Mouse (Mus musculus) neural tube, embryonic 13.5 days (tissue): ENCODE results near the gene Depdc1b. TPM values are rescaled to one million over a fixed set of nuclear protein-coding genes. Genes with fewer than 3 reads are reported as not detected.

Experiments used
- ATAC-seq: fragments of 200-750 bp; cut with Nextera tagmentation; 2 replicates; pipeline ENCODE4 v1.8.0; 2017; ENCODE audit warnings: low read depth, mild to moderate bottlenecking, moderate TSS enrichment, moderate library complexity
- H3K27ac ChIP-seq: fragments of 300-500 bp; sonication (generic); replicated peaks from 2 replicates; pipeline ENCODE4 v1.5.1; 2015; ENCODE audit warnings: moderate library complexity, mild to moderate bottlenecking, inconsistent platforms
- H3K27me3 ChIP-seq: fragments of 300-500 bp; sonication (generic); 2 replicates; pipeline ENCODE4 v1.6.1; 2015; ENCODE audit warnings: mild to moderate bottlenecking, inconsistent platforms
- H3K36me3 ChIP-seq: fragments of 300-500 bp; sonication (generic); 2 replicates; pipeline ENCODE4 v1.6.1; 2015; ENCODE audit warnings: mild to moderate bottlenecking, inconsistent platforms
- H3K4me1 ChIP-seq: fragments of 300-500 bp; sonication (generic); replicated peaks from 2 replicates; pipeline ENCODE4 v1.6.1; 2015; ENCODE audit warnings: inconsistent platforms
- H3K4me2 ChIP-seq: fragments of 300-500 bp; sonication (generic); 2 replicates; pipeline ENCODE4 v1.6.1; 2015; ENCODE audit warnings: inconsistent platforms, mild to moderate bottlenecking, moderate library complexity
- H3K4me3 ChIP-seq: fragments of 300-500 bp; sonication (generic); 2 replicates; pipeline ENCODE4 v1.5.1; 2015; ENCODE audit warnings: mild to moderate bottlenecking, inconsistent platforms
- H3K9ac ChIP-seq: fragments of 300-500 bp; sonication (generic); 2 replicates; pipeline ENCODE4 v1.6.1; 2015; ENCODE audit warnings: moderate library complexity, mild to moderate bottlenecking, inconsistent platforms
- H3K9me3 ChIP-seq: fragments of 300-500 bp; sonication (generic); 2 replicates; pipeline ENCODE4 v1.6.1; 2016; ENCODE audit warnings: inconsistent platforms
- WGBS: fragments of 180-500 bp; shearing (Covaris S2); methylation state at CpG from one replicate; pipeline ENCODE4 v1.1.7; 2015; 5-methylcytosine and 5-hydroxymethylcytosine counted together
- polyA plus RNA-seq: library from polyadenylated mRNA; unstranded; fragments of >200 nt; fragmentation: Nextera tagmentation; extraction: Ambion mirVana; gene quantifications from 2 replicates; pipeline ENCODE4 v1.2.1, GENCODE M21; 2015

The Depdc1b gene
- polyA plus RNA-seq, 1 experiment from 2014 or later: 3.2 TPM

GRCm38 (mm10) chr13:108371352-108371921, 55.3 kb downstream of the Depdc1b start:
- Histone ChIP-seq H3K4me1 (peaks cover 5% of the 10 kb centered on the region), H3K27ac (no peak overlapping the region), H3K9ac (no peak overlapping the region), H3K9me3 (no peaks in the 10 kb centered on the region), H3K4me2 (no peak overlapping the region), H3K4me3 (no peak overlapping the region), H3K36me3 (no peaks in the 10 kb centered on the region), H3K27me3 (no peaks in the 10 kb centered on the region)
- 73% methylated on average over 9 of the region's 9 CpGs for WGBS
- no peak for ATAC-seq

GRCm38 (mm10) chr13:108373231-108373630, 57.1 kb downstream of the Depdc1b start:
- H3K4me1 ChIP-seq: peaks cover 5% of the 10 kb centered on the region
- 81% methylated on average over 1 of the region's 1 CpGs for WGBS
- no peak overlapping the region for H3K4me2 ChIP-seq
- no peaks in the 10 kb centered on the region for H3K36me3 ChIP-seq
- no peak overlapping the region for H3K9ac ChIP-seq
- ATAC-seq: no peak
- no peaks in the 10 kb centered on the region for H3K27me3 ChIP-seq
- no peak overlapping the region for H3K27ac ChIP-seq
- H3K4me3 ChIP-seq: no peak overlapping the region
- H3K9me3 ChIP-seq: no peaks in the 10 kb centered on the region

GRCm38 (mm10) chr13:108376637-108377036, 60.5 kb downstream of the Depdc1b start:
- 84% methylated on average over 2 of the region's 2 CpGs for WGBS
- Histone ChIP-seq H3K4me1 (peaks cover 5% of the 10 kb centered on the region), H3K27me3 (no peaks in the 10 kb centered on the region), H3K36me3 (no peaks in the 10 kb centered on the region), H3K4me3 (no peak overlapping the region), H3K4me2 (no peak overlapping the region), H3K27ac (no peak overlapping the region), H3K9me3 (no peaks in the 10 kb centered on the region), H3K9ac (no peak overlapping the region)
- no peak for ATAC-seq

GRCm38 (mm10) chr13:108381161-108381560, 65.0 kb downstream of the Depdc1b start:
- Histone ChIP-seq H3K9ac (no peak overlapping the region), H3K27ac (no peak overlapping the region), H3K4me2 (no peak overlapping the region), H3K36me3 (no peaks in the 10 kb centered on the region), H3K4me1 (no peaks in the 10 kb centered on the region), H3K27me3 (no peaks in the 10 kb centered on the region), H3K9me3 (no peaks in the 10 kb centered on the region), H3K4me3 (no peak overlapping the region)
- no peak for ATAC-seq
- WGBS: 93% methylated on average over 3 of the region's 3 CpGs

- H3K9ac ChIP-seq: no peak overlapping the region
- H3K4me2 ChIP-seq: no peak overlapping the region
- H3K4me1 ChIP-seq: no peaks in the 10 kb centered on the region
- WGBS: 80% methylated on average over 6 of the region's 6 CpGs
- H3K36me3 ChIP-seq: no peaks in the 10 kb centered on the region
- no peak overlapping the region for H3K4me3 ChIP-seq
- H3K27ac ChIP-seq: no peak overlapping the region
- no peak for ATAC-seq
- H3K9me3 ChIP-seq: no peaks in the 10 kb centered on the region
- no peaks in the 10 kb centered on the region for H3K27me3 ChIP-seq
Measured at GRCm38 (mm10) chr13:108383051-108383450, 66.9 kb downstream of the Depdc1b start.

- no peak for ATAC-seq
- 85% methylated on average over 9 of the region's 9 CpGs for WGBS
- H3K27ac ChIP-seq: no peak overlapping the region
- no peak overlapping the region for H3K4me2 ChIP-seq
- H3K27me3 ChIP-seq: no peaks in the 10 kb centered on the region
- no peaks in the 10 kb centered on the region for H3K36me3 ChIP-seq
- H3K9ac ChIP-seq: no peak overlapping the region
- H3K4me3 ChIP-seq: no peak overlapping the region
- no peaks in the 10 kb centered on the region for H3K9me3 ChIP-seq
- H3K4me1 ChIP-seq: no peaks in the 10 kb centered on the region
Measured at GRCm38 (mm10) chr13:108386058-108386457, 69.9 kb downstream of the Depdc1b start.

- H3K9me3 ChIP-seq: no peaks in the 10 kb centered on the region
- no peak overlapping the region for H3K9ac ChIP-seq
- WGBS: 11% methylated on average over 1 of the region's 1 CpGs
- no peaks in the 10 kb centered on the region for H3K27me3 ChIP-seq
- H3K4me2 ChIP-seq: no peak overlapping the region
- H3K4me3 ChIP-seq: no peak overlapping the region
- H3K36me3 ChIP-seq: no peaks in the 10 kb centered on the region
- no peak overlapping the region for H3K27ac ChIP-seq
- no peaks in the 10 kb centered on the region for H3K4me1 ChIP-seq
- peak; percentile 67; the same call in 1 of the 2 replicates for ATAC-seq
Measured at GRCm38 (mm10) chr13:108390565-108390964, 74.4 kb downstream of the Depdc1b start.

- 86% methylated on average over 5 of the region's 5 CpGs for WGBS
- no peak overlapping the region for H3K9ac ChIP-seq
- no peak overlapping the region for H3K4me3 ChIP-seq
- H3K27ac ChIP-seq: no peak overlapping the region
- no peak for ATAC-seq
- H3K27me3 ChIP-seq: no peaks in the 10 kb centered on the region
- no peaks in the 10 kb centered on the region for H3K4me1 ChIP-seq
- no peak overlapping the region for H3K4me2 ChIP-seq
- H3K36me3 ChIP-seq: no peaks in the 10 kb centered on the region
- H3K9me3 ChIP-seq: no peaks in the 10 kb centered on the region
Measured at GRCm38 (mm10) chr13:108403197-108403596, 87.1 kb downstream of the Depdc1b start.

GRCm38 (mm10) chr13:108404372-108404771, 88.2 kb downstream of the Depdc1b start:
- H3K4me1 ChIP-seq: no peaks in the 10 kb centered on the region
- no peaks in the 10 kb centered on the region for H3K36me3 ChIP-seq
- H3K9ac ChIP-seq: no peak overlapping the region
- H3K4me2 ChIP-seq: no peak overlapping the region
- H3K4me3 ChIP-seq: no peak overlapping the region
- 87% methylated on average over 4 of the region's 4 CpGs for WGBS
- H3K27me3 ChIP-seq: no peaks in the 10 kb centered on the region
- no peaks in the 10 kb centered on the region for H3K9me3 ChIP-seq
- no peak for ATAC-seq
- H3K27ac ChIP-seq: no peak overlapping the region

GRCm38 (mm10) chr13:108415464-108415863, 99.3 kb downstream of the Depdc1b start:
- no peaks in the 10 kb centered on the region for H3K36me3 ChIP-seq
- 65% methylated on average over 2 of the region's 2 CpGs for WGBS
- ATAC-seq: no peak
- no peaks in the 10 kb centered on the region for H3K4me1 ChIP-seq
- H3K4me2 ChIP-seq: no peak overlapping the region
- no peak overlapping the region for H3K27ac ChIP-seq
- no peak overlapping the region for H3K9ac ChIP-seq
- no peak overlapping the region for H3K4me3 ChIP-seq
- H3K9me3 ChIP-seq: no peaks in the 10 kb centered on the region
- H3K27me3 ChIP-seq: no peaks in the 10 kb centered on the region

GRCm38 (mm10) chr13:108418741-108419507, 102.8 kb downstream of the Depdc1b start:
- no peaks in the 10 kb centered on the region for H3K4me1 ChIP-seq
- ATAC-seq: no peak
- 95% methylated on average over 1 of the region's 1 CpGs for WGBS

GRCm38 (mm10) chr13:108426322-108426721, 110.2 kb downstream of the Depdc1b start:
- Histone ChIP-seq H3K9ac (no peak overlapping the region), H3K4me2 (no peak overlapping the region), H3K4me3 (no peak overlapping the region), H3K27ac (no peak overlapping the region), H3K9me3 (no peaks in the 10 kb centered on the region), H3K27me3 (no peaks in the 10 kb centered on the region), H3K36me3 (no peaks in the 10 kb centered on the region), H3K4me1 (peaks cover 5% of the 10 kb centered on the region)
- no peak for ATAC-seq
- WGBS: 75% methylated on average over 5 of the region's 5 CpGs

More at GRCm38 (mm10) chr13:108418741-108419507, 102.8 kb downstream of the Depdc1b start:
- Histone ChIP-seq H3K27ac (no peak overlapping the region), H3K9me3 (no peaks in the 10 kb centered on the region), H3K27me3 (no peaks in the 10 kb centered on the region), H3K4me2 (no peak overlapping the region), H3K4me3 (no peak overlapping the region), H3K36me3 (no peaks in the 10 kb centered on the region), H3K9ac (no peak overlapping the region)

- no peak for ATAC-seq
Measured at GRCm38 (mm10) chr13:108428809-108429208, 112.7 kb downstream of the Depdc1b start.

More at GRCm38 (mm10) chr13:108428809-108429208, 112.7 kb downstream of the Depdc1b start:
- 62% methylated on average over 6 of the region's 6 CpGs for WGBS
- Histone ChIP-seq H3K4me2 (no peak overlapping the region), H3K27me3 (no peaks in the 10 kb centered on the region), H3K27ac (no peak overlapping the region), H3K4me3 (no peak overlapping the region), H3K9ac (no peak overlapping the region), H3K36me3 (no peaks in the 10 kb centered on the region), H3K4me1 (peaks cover 5% of the 10 kb centered on the region), H3K9me3 (no peaks in the 10 kb centered on the region)
